Mouse (Mus musculus) embryo, embryonic 9.5 days (tissue): ENCODE measurements around the gene Tsga13.

Source experiments
- DNase-seq: peaks from one replicate; pipeline ENCODE4 v3.0.0-alpha.2; 2017; ENCODE audit errors: extremely low spot score

Gene Tsga13

GRCm38 (mm10) chr6:30865031-30865678 is 50.2 kb downstream of the Tsga13 start:
- no peak for DNase-seq

DNA sequence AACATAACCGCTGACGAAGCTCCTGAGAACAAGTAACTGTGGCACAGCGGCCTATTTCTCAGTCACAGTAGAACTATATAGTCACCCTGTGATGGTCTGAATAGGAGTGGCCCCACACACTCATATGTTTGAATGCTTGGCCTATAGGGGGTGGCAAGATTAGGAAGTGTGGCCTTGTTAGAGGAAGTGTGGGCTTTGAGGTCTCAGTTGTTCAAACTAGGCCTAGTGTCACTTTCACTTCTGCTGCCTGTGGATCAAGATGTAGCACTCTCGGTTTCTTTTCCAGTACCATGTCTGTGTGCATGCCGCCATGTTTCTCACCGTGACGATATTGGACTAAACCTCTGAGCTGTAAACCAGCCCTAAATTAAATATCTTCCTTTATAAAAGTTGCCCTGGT is 59.4 kb downstream of the Tsga13 start:
- no peak for DNase-seq

GRCm38 (mm10) chr6:30855205-30855604 is 60.2 kb downstream of the Tsga13 start:
- no peak for DNase-seq

- DNase-seq, result no peak
Measured at GRCm38 (mm10) chr6:30849818-30850217, 65.6 kb downstream of the Tsga13 start.
